Mouse (Mus musculus) CH12.LX (cell line): ENCODE results near the gene Eif1ad.

Experiments
- CTCF ChIP-seq, 2 experiments: IDR thresholded peaks in 1 of 2; conservative IDR thresholded peaks in 1 of 2; 2 replicates each; pipeline ENCODE4 v1.5.1; 2011 to 2012; ENCODE audit warnings: low read depth in 2 of 2, low read length in 2 of 2, improper control_type of control experiment in 1 of 2, inconsistent platforms in 1 of 2, mild to moderate bottlenecking in 1 of 2, moderate library complexity in 1 of 2
- E2F4 ChIP-seq: IDR thresholded peaks from 2 replicates; pipeline ENCODE4 v1.6.1; 2011; ENCODE audit warnings: low read depth, low read length, improper control_type of control experiment; ENCODE audit not compliant: insufficient replicate concordance
- EP300 ChIP-seq: IDR thresholded peaks from 2 replicates; pipeline ENCODE4 v1.6.1; 2011; ENCODE audit warnings: low read length, improper control_type of control experiment
- GABPA ChIP-seq: IDR thresholded peaks from 2 replicates; pipeline ENCODE4 v1.6.1; 2012; ENCODE audit warnings: low read depth, low read length, improper control_type of control experiment, inconsistent platforms; ENCODE audit not compliant: insufficient replicate concordance
- HCFC1 ChIP-seq: IDR thresholded peaks from 2 replicates; pipeline ENCODE4 v1.6.1; 2012; ENCODE audit warnings: low read depth, mild to moderate bottlenecking, inconsistent platforms, low read length, improper control_type of control experiment
- JUND ChIP-seq: conservative IDR thresholded peaks from 2 replicates; pipeline ENCODE4 v1.6.1; 2011; ENCODE audit warnings: low read depth, low read length, improper control_type of control experiment
- MYC ChIP-seq: IDR thresholded peaks from 2 replicates; pipeline ENCODE4 v1.6.1; 2011; ENCODE audit warnings: low read depth, mild to moderate bottlenecking, improper control_type of control experiment, low read length
- RAD21 ChIP-seq: IDR thresholded peaks from 2 replicates; pipeline ENCODE4 v1.6.1; 2011; ENCODE audit warnings: low read depth, mild to moderate bottlenecking, low read length, improper control_type of control experiment, moderate library complexity
- SIN3A ChIP-seq: IDR thresholded peaks from 2 replicates; pipeline ENCODE4 v1.6.1; 2012; ENCODE audit warnings: low read length, improper control_type of control experiment, inconsistent platforms
- USF1 ChIP-seq: IDR thresholded peaks from 2 replicates; pipeline ENCODE4 v1.6.1; 2014; ENCODE audit warnings: low read depth, mild to moderate bottlenecking, inconsistent platforms, low read length, improper control_type of control experiment

GRCm38 (mm10) chr19:5411961-5412360, 45.4 kb downstream of the Eif1ad start:
- TF ChIP-seq MYC (no peak), E2F4 (no peak), SIN3A (no peak), USF1 (no peak), CTCF (conservative IDR thresholded peaks at IDR 0.05 in 1 of 2, IDR thresholded peaks at IDR 0.05 in 1 of 2; ENCODE audit: low read depth in 2 of 2, low read length in 2 of 2) (no peak), HCFC1 (no peak), EP300 (no peak), GABPA (no peak), JUND (no peak), RAD21 (no peak)
